Mouse (Mus musculus): Measurements from ENCODE around the gene Ccnd3.

DNA sequence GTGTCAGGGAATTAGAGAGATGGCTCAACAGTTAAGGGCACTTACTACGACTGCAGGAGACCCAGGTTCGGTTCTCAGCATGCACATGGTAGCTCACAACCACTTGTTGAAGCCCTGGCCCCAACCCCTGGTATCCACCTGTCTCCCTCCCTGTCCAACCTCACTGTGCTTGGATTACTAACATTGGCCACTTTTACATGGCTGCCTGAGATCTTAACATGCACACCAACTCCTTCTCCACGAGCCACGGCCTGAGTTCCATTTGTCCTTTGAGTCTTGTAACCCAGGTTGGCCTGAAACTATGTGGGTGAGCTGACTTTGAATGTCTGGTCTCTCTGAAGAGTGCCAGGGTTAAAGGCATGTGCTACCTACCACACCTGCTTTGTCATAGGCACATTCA, 1.8 kb downstream of the Ccnd3 start:
- TF ChIP-seq CTCF (IDR thresholded peaks at IDR 0.05; ENCODE audit: low read depth, low read length) (no peak), POLR2A (IDR thresholded peaks at IDR 0.05; ENCODE audit: extremely low read depth, insufficient read depth, low read length) (no peak)
